Mouse (Mus musculus): ENCODE measurements around the gene Gga2. TPM values are rescaled to one million over a fixed set of nuclear protein-coding genes. Genes with fewer than 3 reads are reported as not detected.

Gene Gga2
- total and polyA plus RNA-seq, 3 experiments, result 26.8 to 79.0 (median 27.4) TPM

GRCm38 (mm10) chr7:122020273-122020666, 752 bp downstream of the Gga2 start:
- in situ Hi-C loops (cut with MboI; ENCODE audit: low pct_ligation_motif_present, low pct_unique_long_range_greater_than_20kb, low sequenced_read_pairs), result no loop called here
- no peak overlapping the region for H3K27ac ChIP-seq (ENCODE audit: insufficient read depth, low read depth)
- peak overlapping the region; percentile 55 to 86 (median 73) for H3K4me3 ChIP-seq (replicated peaks in 1 of 3; ENCODE audit: low read depth in 2 of 3, low read length in 2 of 3, poor library complexity in 1 of 3)
- H3K79me2 ChIP-seq (replicated peaks; ENCODE audit: control insufficient read depth, extremely low read depth, insufficient read depth, poor library complexity, severe bottlenecking), result no peaks in the 10 kb centered on the region
- peak overlapping the region; percentile 42 for H3K9ac ChIP-seq (ENCODE audit: insufficient read depth, low read depth)
- TF ChIP-seq HCFC1 (IDR thresholded peaks at IDR 0.05; ENCODE audit: low read depth, low read length) (no peak), E2F4 (IDR thresholded peaks at IDR 0.05; ENCODE audit: insufficient replicate concordance, low read depth, low read length) (no peak), ZNF384 (IDR thresholded peaks at IDR 0.05; ENCODE audit: low read depth, low read length) (no peak), MAX (IDR thresholded peaks at IDR 0.05; ENCODE audit: low read length) (no peak), MAFK (IDR thresholded peaks at IDR 0.05; ENCODE audit: insufficient replicate concordance, low read length) (no peak), MEF2A (IDR thresholded peaks at IDR 0.05; ENCODE audit: borderline replicate concordance, low read depth, low read length) (no peak), MXI1 (IDR thresholded peaks at IDR 0.05; ENCODE audit: low read depth, low read length) (no peak), CTCF (conservative IDR thresholded peaks at IDR 0.05 in 1 of 2, IDR thresholded peaks at IDR 0.05 in 1 of 2; ENCODE audit: low read depth in 2 of 2, low read length in 2 of 2) (no peak), JUN (IDR thresholded peaks at IDR 0.05; ENCODE audit: insufficient read depth, low read depth, low read length) (no peak), IRF4 (IDR thresholded peaks at IDR 0.05; ENCODE audit: low read depth, low read length) (no peak), BHLHE40 (IDR thresholded peaks at IDR 0.05; ENCODE audit: low read depth, low read length) (no peak), EP300 (IDR thresholded peaks at IDR 0.05; ENCODE audit: low read length) (no peak), ZKSCAN1 (IDR thresholded peaks at IDR 0.05; ENCODE audit: borderline replicate concordance, low read depth, low read length) (no peak), JUND (conservative IDR thresholded peaks at IDR 0.05; ENCODE audit: low read depth, low read length) (no peak)
- H3K4me2 ChIP-seq (ENCODE audit: insufficient read depth, low read depth, poor library complexity, severe bottlenecking), result peak overlapping the region; percentile 65
- dilution Hi-C loops (cut with MboI; ENCODE audit: extremely low pct_ligation_motif_present, extremely low pct_unique_long_range_greater_than_20kb, low sequenced_read_pairs), result no loop called here
- DNase-seq (ENCODE audit: extremely low read depth), result no peak
- no peaks in the 10 kb centered on the region for H3K9me3 ChIP-seq (replicated peaks; ENCODE audit: low read length)
- H3K36me3 ChIP-seq (replicated peaks in 1 of 2; ENCODE audit: control insufficient read depth in 1 of 2, insufficient read depth in 1 of 2, low read length in 1 of 2), result peaks cover 0 to 12% of the 10 kb centered on the region in 2 experiments
- H3K4me1 ChIP-seq (ENCODE audit: control insufficient read depth in 1 of 2, insufficient read depth in 2 of 2), result peaks cover 4 to 62% of the 10 kb centered on the region in 2 experiments
- no peaks in the 10 kb centered on the region for H3K27me3 ChIP-seq (replicated peaks)

- H3K36me3 ChIP-seq (replicated peaks in 1 of 2; ENCODE audit: control insufficient read depth in 1 of 2, insufficient read depth in 1 of 2, low read length in 1 of 2), result peaks cover 0 to 16% of the 10 kb centered on the region in 2 experiments
- no peaks in the 10 kb centered on the region for H3K79me2 ChIP-seq (replicated peaks; ENCODE audit: control insufficient read depth, extremely low read depth, insufficient read depth, poor library complexity, severe bottlenecking)
- H3K9me3 ChIP-seq (replicated peaks; ENCODE audit: low read length), result no peaks in the 10 kb centered on the region
- no peaks in the 10 kb centered on the region for H3K27me3 ChIP-seq (replicated peaks)
- dilution Hi-C loops (cut with MboI; ENCODE audit: extremely low pct_ligation_motif_present, extremely low pct_unique_long_range_greater_than_20kb, low sequenced_read_pairs), result no loop called here
- DNase-seq (ENCODE audit: extremely low read depth), result no peak
- H3K9ac ChIP-seq (ENCODE audit: insufficient read depth, low read depth), result no peak overlapping the region
- peak overlapping the region in 1 of 3 experiments; percentile 13 for H3K4me3 ChIP-seq (replicated peaks in 1 of 3; ENCODE audit: low read depth in 2 of 3, low read length in 2 of 3, poor library complexity in 1 of 3)
- in situ Hi-C loops (cut with MboI; ENCODE audit: low pct_ligation_motif_present, low pct_unique_long_range_greater_than_20kb, low sequenced_read_pairs), result no loop called here
- no peak overlapping the region for H3K27ac ChIP-seq (ENCODE audit: insufficient read depth, low read depth)
- H3K4me2 ChIP-seq (ENCODE audit: insufficient read depth, low read depth, poor library complexity, severe bottlenecking), result no peak overlapping the region
- TF ChIP-seq ZC3H11A (IDR thresholded peaks at IDR 0.05; ENCODE audit: low read depth, low read length) (no peak), USF2 (conservative IDR thresholded peaks at IDR 0.05; ENCODE audit: low read depth, low read length) (no peak), MAZ (IDR thresholded peaks at IDR 0.05; ENCODE audit: low read depth, low read length) (no peak), PAX5 (IDR thresholded peaks at IDR 0.05; ENCODE audit: low read length) (no peak), ELF1 (IDR thresholded peaks at IDR 0.05; ENCODE audit: low read depth, low read length) (no peak), UBTF (IDR thresholded peaks at IDR 0.05; ENCODE audit: low read depth, low read length) (no peak), RAD21 (IDR thresholded peaks at IDR 0.05; ENCODE audit: low read depth, low read length) (no peak), JUND (conservative IDR thresholded peaks at IDR 0.05; ENCODE audit: low read depth, low read length) (no peak), POLR2AphosphoS2 (IDR thresholded peaks at IDR 0.05; ENCODE audit: low read depth, low read length) (no peak), TCF12 (IDR thresholded peaks at IDR 0.05; ENCODE audit: low read depth, low read length) (no peak), MEF2A (IDR thresholded peaks at IDR 0.05; ENCODE audit: borderline replicate concordance, low read depth, low read length) (no peak), RCOR1 (conservative IDR thresholded peaks at IDR 0.05; ENCODE audit: low read depth, low read length) (no peak), EP300 (IDR thresholded peaks at IDR 0.05; ENCODE audit: low read length) (no peak), SMC3 (IDR thresholded peaks at IDR 0.05; ENCODE audit: low read depth, low read length) (no peak), KAT2A (IDR thresholded peaks at IDR 0.05; ENCODE audit: insufficient replicate concordance, low read length) (no peak), MAX (IDR thresholded peaks at IDR 0.05; ENCODE audit: low read length) (no peak), JUN (IDR thresholded peaks at IDR 0.05; ENCODE audit: insufficient read depth, low read depth, low read length) (no peak)
- peaks cover 4 to 57% of the 10 kb centered on the region in 2 experiments for H3K4me1 ChIP-seq (ENCODE audit: control insufficient read depth in 1 of 2, insufficient read depth in 2 of 2)
These were observed 2.0 kb downstream of the Gga2 start for GRCm38 (mm10) chr7:122018978-122019377.
